Mouse (Mus musculus) CH12.LX (cell line): ENCODE measurements at regions not wholly inside any gene's neighbourhood (a gene's known extent, or its start where the extent isn't known, plus 50 kb on each side); places are given as distances from the start of the nearest gene placed in this dataset.

ENCODE experiments used
- CTCF ChIP-seq, 2 experiments: IDR thresholded peaks in 1 of 2; conservative IDR thresholded peaks in 1 of 2; 2 replicates each; pipeline ENCODE4 v1.5.1; 2011 to 2012; ENCODE audit warnings: low read depth in 2 of 2, low read length in 2 of 2, improper control_type of control experiment in 1 of 2, inconsistent platforms in 1 of 2, mild to moderate bottlenecking in 1 of 2, moderate library complexity in 1 of 2
- ETS1 ChIP-seq: conservative IDR thresholded peaks from 2 replicates; pipeline ENCODE4 v1.6.1; 2012; ENCODE audit warnings: low read depth, mild to moderate bottlenecking, inconsistent platforms, low read length, improper control_type of control experiment, moderate library complexity
- HCFC1 ChIP-seq: IDR thresholded peaks from 2 replicates; pipeline ENCODE4 v1.6.1; 2012; ENCODE audit warnings: low read depth, mild to moderate bottlenecking, inconsistent platforms, low read length, improper control_type of control experiment
- PAX5 ChIP-seq: IDR thresholded peaks from 2 replicates; pipeline ENCODE4 v1.6.1; 2012; ENCODE audit warnings: low read length, inconsistent platforms, mixed read lengths
- POLR2A ChIP-seq: IDR thresholded peaks from 2 replicates; pipeline ENCODE4 v1.6.1; 2011; ENCODE audit warnings: low read depth, mild to moderate bottlenecking, improper control_type of control experiment, low read length
- SMC3 ChIP-seq: IDR thresholded peaks from 2 replicates; pipeline ENCODE4 v1.6.1; 2011; ENCODE audit warnings: low read depth, low read length, improper control_type of control experiment
- USF1 ChIP-seq: IDR thresholded peaks from 2 replicates; pipeline ENCODE4 v1.6.1; 2014; ENCODE audit warnings: low read depth, mild to moderate bottlenecking, inconsistent platforms, low read length, improper control_type of control experiment
- ZKSCAN1 ChIP-seq: IDR thresholded peaks from 2 replicates; pipeline ENCODE4 v1.6.1; 2012; ENCODE audit warnings: low read depth, inconsistent platforms, low read length, improper control_type of control experiment, borderline replicate concordance
- ZMIZ1 ChIP-seq: IDR thresholded peaks from 2 replicates; pipeline ENCODE4 v1.6.1; 2012; ENCODE audit warnings: low read depth, mild to moderate bottlenecking, inconsistent platforms, low read length, improper control_type of control experiment

GRCm38 (mm10) chr14:9161336-9161735 lies 495.3 kb upstream of the 4930452B06Rik start:
- no peak for TF ChIP-seq HCFC1
- no peak for TF ChIP-seq ZKSCAN1
- no peak for TF ChIP-seq POLR2A
- no peak for TF ChIP-seq CTCF (conservative IDR thresholded peaks at IDR 0.05 in 1 of 2, IDR thresholded peaks at IDR 0.05 in 1 of 2; ENCODE audit: low read depth in 2 of 2, low read length in 2 of 2)
- TF ChIP-seq USF1 = no peak
- no peak for TF ChIP-seq ETS1
- TF ChIP-seq PAX5 = no peak
- no peak for TF ChIP-seq ZMIZ1
- TF ChIP-seq SMC3 = no peak
